Comparison of ENCODE assay signal across 15 mouse cellular contexts in the genomic region with DNA sequence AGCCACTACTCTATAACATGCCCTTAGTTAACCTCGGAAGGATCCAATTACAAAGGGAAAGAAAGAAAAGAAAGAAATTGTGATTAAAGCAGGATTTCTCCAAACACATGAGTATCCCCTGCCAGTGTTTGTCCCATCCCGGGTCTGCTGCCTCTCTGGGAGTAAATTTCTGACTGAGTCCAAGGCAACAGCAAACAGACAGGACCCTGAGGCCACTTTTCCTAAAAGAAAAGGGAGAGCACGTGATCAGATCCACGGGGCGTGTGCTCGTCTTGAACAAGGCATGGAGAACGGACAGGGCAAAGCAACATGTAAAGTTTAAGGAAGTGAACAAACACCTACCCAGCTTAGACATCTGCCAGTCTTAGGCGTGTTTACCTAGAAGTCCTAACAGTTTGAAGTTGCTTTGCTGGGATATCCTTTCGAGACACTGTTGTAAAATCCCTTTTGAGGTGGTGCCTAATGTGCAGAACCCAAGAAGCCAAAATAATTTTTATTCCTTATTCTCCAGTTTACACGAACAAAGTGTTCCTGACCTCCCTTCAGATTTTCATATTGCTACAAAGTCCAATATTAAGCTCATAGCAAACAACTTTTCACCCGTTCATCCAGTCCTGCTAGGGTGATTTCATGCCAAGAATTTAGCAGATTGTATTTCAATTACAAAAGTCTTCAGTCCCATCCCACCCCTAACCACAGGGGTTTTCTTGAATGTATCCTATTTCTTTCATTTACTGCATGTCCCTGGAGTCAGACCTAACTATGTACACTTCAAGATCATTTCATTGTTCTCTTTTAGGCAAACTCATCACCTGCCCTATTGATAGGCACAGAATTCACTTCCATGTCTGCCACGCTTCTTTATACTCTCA.
A peak's percentile ranks its signal among the peaks of the same experiment; 100 is the strongest.
DNase-seq lines count a peak whose midpoint lies in the region; ATAC-seq and TF ChIP-seq lines count a peak whose summit lies in the region.
"Had no signal": no experiment of that assay in that cellular context is flagged by ENCODE, and none has a peak within 500 bp of the region (broad histone marks: within the 10 kb centered on the region; RNA-seq: fewer than 3 reads in every experiment).

No protein-coding gene starts in this region.

- H3K4me2 ChIP-seq in forebrain, embryonic 11.5 days (ENCODE audit: low read depth, low read length, severe bottlenecking), result 0 out of 2 replicates have a peak overlapping the region, but pooled peaks have one; percentile 2
- H3K4me2 ChIP-seq in forebrain, embryonic 12.5 days, result no peak overlapping the region
- no peak overlapping the region for H3K4me2 ChIP-seq in hindbrain, embryonic 13.5 days
- H3K4me2 ChIP-seq: heart, embryonic 13.5 days had no signal

- peaks cover 1% of the 10 kb centered on the region; the same call in 1 of the 2 replicates for H3K79me2 ChIP-seq in liver, adult 2 months (ENCODE audit: control insufficient read depth, insufficient read depth, low read length)

- no peak overlapping the region for H3K27ac ChIP-seq in forebrain, embryonic 11.5 days (ENCODE audit: low read depth, low read length)
- H3K27ac ChIP-seq in forebrain, embryonic 12.5 days, result no peak overlapping the region
- H3K27ac ChIP-seq in liver, adult 2 months (replicated peaks; ENCODE audit: insufficient read depth, low read depth, low read length), result peak overlapping the region; percentile 42
- no peak overlapping the region for H3K27ac ChIP-seq in hindbrain, embryonic 13.5 days
- H3K27ac ChIP-seq: heart, embryonic 13.5 days had no signal

- TF ChIP-seq POLR2A in liver, adult 2 months (IDR thresholded peaks at IDR 0.05; ENCODE audit: extremely low read depth, insufficient read depth, low read length), result no peak
- TF ChIP-seq POLR2A in brain, embryonic 14.5 days (IDR thresholded peaks at IDR 0.05; ENCODE audit: borderline replicate concordance, extremely low read depth, insufficient read depth, insufficient read length, poor library complexity, severe bottlenecking), result no peak

- H3K4me1 ChIP-seq in forebrain, embryonic 11.5 days (replicated peaks; ENCODE audit: control insufficient read depth, insufficient read depth, low read length), result 0 out of 2 replicates have a peak, but pooled peaks cover 2% of the 10 kb centered on the region
- peaks cover 18% of the 10 kb centered on the region for H3K4me1 ChIP-seq in forebrain, embryonic 12.5 days
- H3K4me1 ChIP-seq in liver, adult 2 months (ENCODE audit: control insufficient read depth, insufficient read depth, low read length), result peaks cover 14% of the 10 kb centered on the region
- peaks cover 19% of the 10 kb centered on the region for H3K4me1 ChIP-seq in hindbrain, embryonic 13.5 days (replicated peaks)

- no peak for TF ChIP-seq CTCF in liver, adult 2 months (IDR thresholded peaks at IDR 0.05; ENCODE audit: low read depth, low read length)
- no peak for TF ChIP-seq CTCF in brain, embryonic 14.5 days (IDR thresholded peaks at IDR 0.05; ENCODE audit: borderline replicate concordance, extremely low read depth, insufficient read depth, insufficient read length)

- 36% methylated on average over 12 of the region's 12 CpGs for WGBS in forebrain, embryonic 11.5 days
- WGBS in forebrain, embryonic 12.5 days, result 37% methylated on average over 12 of the region's 12 CpGs
- 54% methylated on average over 12 of the region's 12 CpGs for WGBS in liver, adult 2 months
- 42% methylated on average over 12 of the region's 12 CpGs for WGBS in hindbrain, embryonic 13.5 days

- no peak; the same call in 1 of the 2 replicates for ATAC-seq in forebrain, embryonic 11.5 days (replicated peaks; ENCODE audit: low FRiP score)
- no peak for ATAC-seq in forebrain, embryonic 12.5 days (ENCODE audit: low FRiP score)
- peak; percentile 46; the same call in 1 of the 2 replicates for ATAC-seq in hindbrain, embryonic 13.5 days (ENCODE audit: low FRiP score)
- ATAC-seq: forebrain, postnatal 0 days; Patski had no signal

- no peaks in the 10 kb centered on the region for H3K27me3 ChIP-seq in forebrain, embryonic 11.5 days (ENCODE audit: control insufficient read depth, insufficient read depth, low read length)
- no peaks in the 10 kb centered on the region for H3K27me3 ChIP-seq in forebrain, embryonic 12.5 days
- no peaks in the 10 kb centered on the region for H3K27me3 ChIP-seq in liver, adult 2 months (ENCODE audit: control insufficient read depth, insufficient read depth, low read length)
- no peaks in the 10 kb centered on the region for H3K27me3 ChIP-seq in hindbrain, embryonic 13.5 days
- H3K27me3 ChIP-seq: heart, embryonic 13.5 days; Patski had no signal

- no peaks in the 10 kb centered on the region for H3K36me3 ChIP-seq in forebrain, embryonic 11.5 days (ENCODE audit: control insufficient read depth, insufficient read depth, low read length)
- no peaks in the 10 kb centered on the region for H3K36me3 ChIP-seq in forebrain, embryonic 12.5 days (replicated peaks)
- no peaks in the 10 kb centered on the region for H3K36me3 ChIP-seq in liver, adult 2 months (ENCODE audit: control insufficient read depth, insufficient read depth, low read length)
- no peaks in the 10 kb centered on the region for H3K36me3 ChIP-seq in hindbrain, embryonic 13.5 days
- H3K36me3 ChIP-seq: heart, embryonic 13.5 days had no signal

- H3K9me3 ChIP-seq in forebrain, embryonic 11.5 days (ENCODE audit: control insufficient read depth, low read length), result no peaks in the 10 kb centered on the region
- H3K9me3 ChIP-seq in forebrain, embryonic 12.5 days, result no peaks in the 10 kb centered on the region
- H3K9me3 ChIP-seq in hindbrain, embryonic 13.5 days, result no peaks in the 10 kb centered on the region
- H3K9me3 ChIP-seq: heart, embryonic 13.5 days had no signal

- no peak overlapping the region for H3K4me3 ChIP-seq in forebrain, embryonic 11.5 days (ENCODE audit: low read depth, low read length)
- no peak overlapping the region for H3K4me3 ChIP-seq in forebrain, embryonic 12.5 days (replicated peaks)
- H3K4me3 ChIP-seq in liver, adult 2 months (ENCODE audit: insufficient read depth, low read depth, low read length), result no peak overlapping the region
- no peak overlapping the region for H3K4me3 ChIP-seq in hindbrain, embryonic 13.5 days
- H3K4me3 ChIP-seq: heart, embryonic 13.5 days had no signal

- H3K9ac ChIP-seq in forebrain, embryonic 11.5 days (ENCODE audit: low read length), result no peak overlapping the region
- no peak overlapping the region for H3K9ac ChIP-seq in forebrain, embryonic 12.5 days
- H3K9ac ChIP-seq in liver, adult 2 months (ENCODE audit: low read depth, low read length), result no peak overlapping the region
- H3K9ac ChIP-seq in hindbrain, embryonic 13.5 days, result no peak overlapping the region
- H3K9ac ChIP-seq: forebrain, postnatal 0 days; heart, embryonic 13.5 days had no signal

- no peak for DNase-seq in forebrain, embryonic 11.5 days (ENCODE audit: low spot score)
- DNase-seq in liver, adult 2 months (ENCODE audit: extremely low read depth, low read depth, low spot score), result peak; percentile 74
- DNase-seq in liver, result no peak
- peak; percentile 17 for DNase-seq in brain, embryonic 14.5 days (ENCODE audit: low read depth)
- no peak for DNase-seq in layer of hippocampus, postnatal 10 days (ENCODE audit: low spot score in 2 of 2)
- DNase-seq in gastrocnemius, postnatal 4 days (ENCODE audit: low spot score in 2 of 2), result no peak
- DNase-seq: cerebellum, adult 9-10 months; forebrain, postnatal 0 days; gastrocnemius, postnatal 14 days; kidney, postnatal 4 days; right cerebral cortex, postnatal 25 days had no signal

Comparison
In these comparisons a context has a peak if more than half of its experiments do, and no peak if none do; other contexts are left out.
1. DNase-seq: peak in liver, adult 2 months (single experiment) and brain, embryonic 14.5 days (single experiment); none in forebrain, embryonic 11.5 days (single experiment), liver (single experiment), layer of hippocampus, postnatal 10 days (0 of 2) and gastrocnemius, postnatal 4 days (0 of 2).